Mouse (Mus musculus): ENCODE measurements around the gene Rpl12.

Gene Rpl12

GRCm38 (mm10) chr2:32947454-32947853 is 13.9 kb upstream of the Rpl12 start:
- DNase-seq = no peak

- no peak for DNase-seq
These were observed 6.8 kb upstream of the Rpl12 start for GRCm38 (mm10) chr2:32954581-32954980.

GRCm38 (mm10) chr2:32957344-32957743 is 4.0 kb upstream of the Rpl12 start:
- peak; percentile 63 to 76 for DNase-seq

- peak in 1 of 2 experiments; percentile 28 for DNase-seq
These were observed 1.1 kb upstream of the Rpl12 start for GRCm38 (mm10) chr2:32960273-32960672.

GRCm38 (mm10) chr2:32962062-32962874 is 909 bp downstream of the Rpl12 start:
- peak; percentile 39 to 68 for DNase-seq

GRCm38 (mm10) chr2:32962875-32963220 is 1.5 kb downstream of the Rpl12 start:
- no peak for DNase-seq

GRCm38 (mm10) chr2:32963544-32963943 is 2.2 kb downstream of the Rpl12 start:
- DNase-seq = no peak

GRCm38 (mm10) chr2:32963981-32964380 is 2.6 kb downstream of the Rpl12 start:
- DNase-seq = no peak

GRCm38 (mm10) chr2:32964659-32965457 is 3.5 kb downstream of the Rpl12 start:
- no peak for DNase-seq

- no peak for DNase-seq
These were observed 4.3 kb downstream of the Rpl12 start for GRCm38 (mm10) chr2:32965511-32966183.

- DNase-seq = no peak
These were observed 4.9 kb downstream of the Rpl12 start for GRCm38 (mm10) chr2:32966184-32966688.

- DNase-seq = peak; percentile 89 to 94
These were observed 5.6 kb downstream of the Rpl12 start for GRCm38 (mm10) chr2:32966689-32967631.

- no peak for DNase-seq
These were observed 6.8 kb downstream of the Rpl12 start for GRCm38 (mm10) chr2:32968024-32968614.

- no peak for DNase-seq
These were observed 8.0 kb downstream of the Rpl12 start for GRCm38 (mm10) chr2:32969326-32969725.

- DNase-seq = no peak
These were observed 9.9 kb downstream of the Rpl12 start for GRCm38 (mm10) chr2:32971235-32971634.

GRCm38 (mm10) chr2:32974216-32974615 is 12.9 kb downstream of the Rpl12 start:
- DNase-seq = no peak

- DNase-seq = no peak
These were observed 15.8 kb downstream of the Rpl12 start for GRCm38 (mm10) chr2:32977114-32977513.

GRCm38 (mm10) chr2:32978675-32979074 is 17.3 kb downstream of the Rpl12 start:
- DNase-seq = no peak

- DNase-seq = no peak
These were observed 18.3 kb downstream of the Rpl12 start for GRCm38 (mm10) chr2:32979675-32980074.

- peak; percentile 50 to 60 for DNase-seq
These were observed 19.9 kb downstream of the Rpl12 start for GRCm38 (mm10) chr2:32981281-32981680.

GRCm38 (mm10) chr2:32981725-32982271 is 20.4 kb downstream of the Rpl12 start, which contains the start of gene Slc2a8:
TSS of gene Slc2a8 (minus strand) at chr2:32982083.
- DNase-seq = peak; percentile 90 to 95

Data from kidney, postnatal 4 days (tissue).